Mouse (Mus musculus) liver, embryonic 14.5 days (tissue): ENCODE data around the gene Fkbp2. TPM values are rescaled to one million over a fixed set of nuclear protein-coding genes. Genes with fewer than 3 reads are reported as not detected.

Source experiments
- ATAC-seq: fragments of 200-750 bp; cut with Nextera tagmentation; 2 replicates; pipeline ENCODE4 v1.8.0; 2017; ENCODE audit warnings: moderate number of reproducible peaks, mild to moderate bottlenecking, moderate library complexity; ENCODE audit not compliant: insufficient read depth
- DNase-seq, 3 experiments: peaks; one replicate each; pipeline ENCODE4 v3.0.0-alpha.2; 2012 to 2013; ENCODE audit warnings: low read depth in 3 of 3, low spot score in 3 of 3
- H3K27ac ChIP-seq: fragments of 300-500 bp; sonication (generic); 2 replicates; pipeline ENCODE4 v1.5.1; 2014; ENCODE audit warnings: moderate library complexity, mild to moderate bottlenecking, control low read depth, inconsistent platforms
- H3K27me3 ChIP-seq: fragments of 300-500 bp; sonication (generic); 2 replicates; pipeline ENCODE4 v1.6.1; 2014; ENCODE audit warnings: mild to moderate bottlenecking, low read length, moderate library complexity; ENCODE audit not compliant: control insufficient read depth, insufficient read depth
- H3K36me3 ChIP-seq: fragments of 300-500 bp; sonication (generic); replicated peaks from 2 replicates; pipeline ENCODE4 v1.6.1; 2014; ENCODE audit warnings: low read depth; ENCODE audit not compliant: control insufficient read depth, insufficient read depth
- H3K4me1 ChIP-seq, 2 experiments: fragments of 200-500 bp in 1 of 2; fragments of 300-500 bp in 1 of 2; sonication (generic) in 1 of 2; replicated peaks; 2 replicates each; pipeline ENCODE4 v1.6.1; 2012 to 2014; ENCODE audit warnings: antibody characterized with exemption in 1 of 2, inconsistent platforms in 1 of 2, low read length in 1 of 2; ENCODE audit not compliant: control insufficient read depth in 2 of 2, insufficient read depth in 2 of 2
- H3K4me2 ChIP-seq: fragments of 300-500 bp; sonication (generic); 2 replicates; pipeline ENCODE4 v1.6.1; 2014; ENCODE audit warnings: low read depth, mild to moderate bottlenecking, control low read depth, moderate library complexity
- H3K4me3 ChIP-seq, 2 experiments: fragments of 200-500 bp in 1 of 2; fragments of 300-500 bp in 1 of 2; sonication (generic) in 1 of 2; 2 replicates each; pipeline ENCODE4 v1.5.1; 2012 to 2014; ENCODE audit warnings: low read depth in 2 of 2, low read length in 2 of 2, mild to moderate bottlenecking in 2 of 2, control low read depth in 1 of 2, inconsistent platforms in 1 of 2, moderate library complexity in 1 of 2; ENCODE audit not compliant: insufficient read depth in 1 of 2
- H3K9ac ChIP-seq: fragments of 300-500 bp; sonication (generic); replicated peaks from 2 replicates; pipeline ENCODE4 v1.6.1; 2014; ENCODE audit warnings: mild to moderate bottlenecking, control low read depth, moderate library complexity
- H3K9me3 ChIP-seq: fragments of 300-500 bp; sonication (generic); 2 replicates; pipeline ENCODE4 v1.6.1; 2016; ENCODE audit warnings: low read length, mixed read lengths; ENCODE audit not compliant: control insufficient read depth
- CTCF ChIP-seq: IDR thresholded peaks from 2 replicates; pipeline ENCODE4 v1.5.1; 2016; ENCODE audit warnings: antibody characterized with exemption, low read depth, control low read depth
- EP300 ChIP-seq: IDR thresholded peaks from 2 replicates; pipeline ENCODE4 v1.6.1; 2016; ENCODE audit warnings: antibody characterized with exemption, low read depth
- WGBS: fragments of 180-500 bp; shearing (Covaris S2); extraction: QIAGEN DNeasy Blood & Tissue Kit; methylation state at CpG from one replicate; pipeline ENCODE4 v1.1.7; 2014; ENCODE audit not compliant: insufficient replicate concordance; 5-methylcytosine and 5-hydroxymethylcytosine counted together
- polyA plus RNA-seq, 2 experiments: library from polyadenylated mRNA; depleted of rRNA in 1 of 2; stranded (reverse) in 1 of 2; unstranded in 1 of 2; fragments of >200 nt; fragmentation: Nextera tagmentation in 1 of 2; extraction: Ambion mirVana in 1 of 2; gene quantifications; 2 replicates each; pipeline versions ENCODE4 v1.2.1 to v1.2.3; 2012 to 2014

Gene Fkbp2
- polyA plus RNA-seq, 2 experiments = 46.1 to 65.7 TPM

- H3K4me1 ChIP-seq = peaks cover 3 to 8% of the 10 kb centered on the region in 2 experiments
- no peak overlapping the region; the same call in 1 of the 2 replicates for H3K27ac ChIP-seq
- peak overlapping the region; percentile 49 for H3K9ac ChIP-seq
- no peaks in the 10 kb centered on the region for H3K36me3 ChIP-seq
- ATAC-seq (peak; percentile 9; the same call in 1 of the 2 replicates), DNase-seq (no peak)
- WGBS = 23% methylated on average over 5 of the region's 5 CpGs
- H3K4me3 ChIP-seq = peak overlapping the region; percentile 66 to 77
- H3K4me2 ChIP-seq = peak overlapping the region; percentile 89
- TF ChIP-seq EP300 = no peak
- no peak for TF ChIP-seq CTCF
- no peaks in the 10 kb centered on the region for H3K9me3 ChIP-seq
- no peaks in the 10 kb centered on the region for H3K27me3 ChIP-seq
These were observed 37.5 kb downstream of the Fkbp2 start for GRCm38 (mm10) chr19:6942764-6943163.

GRCm38 (mm10) chr19:6942249-6942691 is 38.0 kb downstream of the Fkbp2 start, which contains the start of gene Gpr137:
Gpr137 (minus strand) TSS chr19:6942480.
- peaks cover 3 to 8% of the 10 kb centered on the region in 2 experiments for H3K4me1 ChIP-seq
- ATAC-seq = peak; percentile 88

DNA sequence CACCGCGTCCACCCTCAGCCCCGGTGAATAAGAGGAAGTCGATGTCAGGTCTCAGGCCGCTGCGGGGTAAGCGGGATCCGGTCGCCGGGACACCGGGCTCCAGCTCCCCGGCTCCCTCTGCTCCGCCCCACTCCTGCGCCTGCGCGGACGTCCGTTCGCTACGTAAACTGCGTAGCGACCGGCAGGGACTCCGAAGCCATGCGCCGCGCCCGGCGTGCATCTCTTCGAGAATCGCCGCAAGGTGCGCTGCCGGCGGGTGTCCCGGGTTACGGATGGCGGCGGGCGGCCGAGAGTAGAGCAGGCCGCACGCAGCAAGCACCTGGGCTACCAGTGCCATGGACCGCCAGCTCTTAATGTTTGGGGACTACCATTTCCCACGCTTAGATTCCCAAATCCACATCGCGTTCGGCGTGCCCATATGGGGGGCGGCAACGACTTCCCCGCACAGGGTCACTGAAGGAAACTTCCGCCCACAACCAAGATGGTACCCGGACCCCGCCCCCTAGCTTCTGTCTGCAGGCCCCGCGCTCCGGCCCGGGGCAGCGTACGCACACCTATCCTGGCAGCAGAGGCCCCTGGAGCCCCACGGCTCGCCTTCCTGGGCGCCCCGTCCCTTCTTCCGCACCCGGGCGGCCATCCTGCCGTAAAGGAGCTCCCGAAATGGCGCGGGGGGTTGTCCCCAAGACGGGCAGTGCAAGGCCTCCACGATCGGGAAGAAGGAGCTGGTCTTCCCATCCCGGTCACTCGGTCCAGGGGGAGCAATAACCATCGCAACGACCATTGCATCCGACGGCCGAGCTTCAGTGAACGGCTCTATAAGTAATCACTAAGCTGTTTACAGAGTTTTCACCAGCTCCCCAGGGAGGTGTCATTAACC is 38.7 kb downstream of the Fkbp2 start, which contains the start of gene Bad:
Bad (plus strand) TSS at position 490 of the 877 bp plus-strand sequence.
- peak; percentile 85 to 86 (median 85) for DNase-seq
- no peaks in the 10 kb centered on the region for H3K9me3 ChIP-seq
- ATAC-seq = peak; percentile 80
- peak within 1 kb of the TSS; percentile 63 for H3K27ac ChIP-seq
- H3K9ac ChIP-seq = peak within 1 kb of the TSS; percentile 80
- H3K4me3 ChIP-seq = peak within 1 kb of the TSS; percentile 77 to 92
- H3K27me3 ChIP-seq = no peaks in the 10 kb centered on the region; the same call in 1 of the 2 replicates
- under 1% methylated on average over 80 of the region's 83 CpGs for WGBS
- H3K4me1 ChIP-seq = peaks cover 3 to 8% of the 10 kb centered on the region in 2 experiments
- H3K4me2 ChIP-seq = peak within 1 kb of the TSS; percentile 89
- peak; percentile 37; the same call in 1 of the 2 replicates for TF ChIP-seq CTCF
- peak; percentile 83 for TF ChIP-seq EP300
- H3K36me3 ChIP-seq = no peaks in the 10 kb centered on the region

More at GRCm38 (mm10) chr19:6942249-6942691, 38.0 kb downstream of the Fkbp2 start, which contains the start of gene Gpr137:
- H3K36me3 ChIP-seq = no peaks in the 10 kb centered on the region
- H3K9me3 ChIP-seq = no peaks in the 10 kb centered on the region
- peak within 1 kb of the TSS; percentile 77 to 92 for H3K4me3 ChIP-seq
- under 1% methylated on average over 27 of the region's 27 CpGs for WGBS
- H3K27ac ChIP-seq = peak within 1 kb of the TSS; percentile 63
- DNase-seq = peak; percentile 89 to 90 (median 89)
- TF ChIP-seq EP300 (no peak), CTCF (no peak)
- H3K27me3 ChIP-seq = no peaks in the 10 kb centered on the region
- peak within 1 kb of the TSS; percentile 89 for H3K4me2 ChIP-seq
- H3K9ac ChIP-seq = peak within 1 kb of the TSS; percentile 80

DNA sequence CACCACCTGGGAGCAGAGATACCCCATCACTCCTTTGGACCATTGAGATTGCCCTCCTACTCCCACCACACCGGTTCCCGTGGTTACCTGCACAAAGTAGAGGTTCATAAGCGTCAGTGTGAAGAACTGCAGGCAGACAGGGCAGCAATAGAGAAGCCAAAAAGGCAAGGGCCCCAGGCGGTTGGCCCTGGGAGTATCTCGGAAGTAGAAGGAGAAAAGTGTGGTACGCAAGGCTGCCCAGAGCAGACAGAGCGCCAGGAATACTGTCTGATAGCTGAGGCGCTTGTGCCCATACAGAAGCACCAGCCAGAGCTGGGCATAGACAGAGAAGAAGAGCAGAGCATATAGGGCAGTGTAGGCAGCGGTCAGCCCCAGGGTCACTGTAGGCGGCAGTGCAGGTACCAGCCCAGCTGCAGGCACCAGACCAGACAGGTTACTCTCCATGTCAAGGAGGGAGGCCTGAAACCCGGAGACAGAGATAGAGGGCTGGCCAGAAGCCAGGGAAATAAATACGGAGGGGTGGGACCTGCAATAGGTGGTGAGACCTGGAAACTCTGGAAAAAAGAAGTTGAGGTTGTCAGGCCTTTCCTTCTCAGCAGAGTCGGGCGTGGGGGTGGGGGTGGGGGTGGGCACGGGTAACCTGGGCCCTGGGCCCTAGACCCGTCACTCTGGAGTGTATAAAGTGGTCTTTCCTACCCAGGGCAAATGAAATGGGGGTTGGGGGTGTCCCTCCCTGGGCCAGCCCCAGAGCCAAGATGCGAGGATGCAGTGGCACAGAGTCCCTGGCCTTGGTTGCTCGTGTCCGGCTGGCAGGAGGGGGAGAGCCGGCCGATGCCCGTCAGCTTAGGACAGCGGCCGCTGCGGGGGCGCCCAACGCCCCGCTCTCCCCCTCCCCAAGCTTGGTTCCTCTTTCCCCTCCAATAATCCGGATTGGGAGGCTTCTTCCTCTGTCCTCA is 39.6 kb downstream of the Fkbp2 start:
- Histone ChIP-seq H3K9ac (peak overlapping the region; percentile 80), H3K27me3 (peaks cover 3% of the 10 kb centered on the region), H3K27ac (no peak overlapping the region), H3K4me2 (peak overlapping the region; percentile 89), H3K4me1 (peaks cover 3 to 8% of the 10 kb centered on the region in 2 experiments), H3K9me3 (no peaks in the 10 kb centered on the region), H3K36me3 (no peaks in the 10 kb centered on the region), H3K4me3 (peak overlapping the region; percentile 67 to 77)
- no peak for TF ChIP-seq CTCF
- TF ChIP-seq EP300 = no peak
- WGBS = 23% methylated on average over 28 of the region's 29 CpGs
- ATAC-seq (no peak), DNase-seq (no peak)
